Mouse (Mus musculus) adrenal gland (tissue): ENCODE data around the gene Slc18a3.

Experiments used
- intact Hi-C: fragments of 180-260 bp; cut with DNase I; formaldehyde crosslinking; loops from one replicate; pipeline ENCODE4 v1.15.1; 2025
- long read RNA-seq, 2 experiments: library from polyadenylated mRNA; unstranded; transcript quantifications; one replicate each; pipeline ENCODE4 v2.0.0; 2020; ENCODE audit warnings: borderline replicate concordance in 1 of 2; ENCODE audit not compliant: insufficient replicate concordance in 1 of 2

Slc18a3 gene
- long read RNA-seq, experiment 1, result 0 reads
- long read RNA-seq, experiment 2, result 0 reads

DNA sequence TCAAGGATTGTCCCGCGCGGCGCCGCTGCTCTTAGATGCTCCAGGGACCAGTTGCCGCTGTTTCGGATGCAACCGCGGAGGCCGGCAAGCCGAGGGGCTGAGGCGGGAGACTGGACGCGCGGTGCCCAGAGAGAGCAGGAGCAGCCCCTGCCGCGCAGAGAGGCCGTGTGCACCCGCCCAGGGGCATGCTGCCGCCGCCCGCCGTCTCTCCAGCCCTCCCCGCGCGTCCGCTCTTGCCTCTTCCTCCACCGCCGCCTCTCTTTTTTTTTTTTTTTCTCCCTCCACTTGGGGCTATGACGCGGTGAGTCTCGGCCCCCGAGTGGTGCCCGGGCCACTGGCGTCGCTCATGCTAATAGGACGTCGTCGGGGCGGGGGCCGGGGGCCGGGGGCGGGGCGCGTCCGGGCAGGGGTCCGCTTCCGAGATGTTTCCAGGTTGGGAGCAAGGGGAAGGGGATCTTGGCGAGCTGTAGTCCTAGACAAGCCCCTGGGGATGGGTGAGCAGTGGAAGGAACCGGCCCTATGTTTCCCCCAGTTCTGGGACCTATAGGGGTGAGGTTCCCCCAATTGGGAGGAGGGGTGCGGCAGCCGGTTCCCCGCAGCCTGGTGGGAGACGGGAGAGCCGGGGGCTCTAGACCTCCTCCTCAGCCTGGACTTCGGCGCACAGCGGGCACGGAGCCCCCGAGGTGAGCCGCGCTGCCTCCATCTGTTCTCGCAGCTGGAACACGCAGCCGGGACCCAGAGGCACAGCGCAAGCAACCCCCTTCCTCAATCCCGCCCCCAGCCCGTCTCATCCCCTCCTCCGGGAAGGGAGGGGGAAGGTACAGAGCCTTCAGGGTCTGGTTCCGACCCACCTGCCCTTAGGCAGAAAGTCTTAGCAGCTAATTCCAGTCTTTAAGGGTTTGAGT lies at the start of gene Slc18a3:
Gene Slc18a3 (minus strand): TSS at position 250 of the 905 bp plus-strand sequence.
- intact Hi-C loops, result no loop called here

DNA sequence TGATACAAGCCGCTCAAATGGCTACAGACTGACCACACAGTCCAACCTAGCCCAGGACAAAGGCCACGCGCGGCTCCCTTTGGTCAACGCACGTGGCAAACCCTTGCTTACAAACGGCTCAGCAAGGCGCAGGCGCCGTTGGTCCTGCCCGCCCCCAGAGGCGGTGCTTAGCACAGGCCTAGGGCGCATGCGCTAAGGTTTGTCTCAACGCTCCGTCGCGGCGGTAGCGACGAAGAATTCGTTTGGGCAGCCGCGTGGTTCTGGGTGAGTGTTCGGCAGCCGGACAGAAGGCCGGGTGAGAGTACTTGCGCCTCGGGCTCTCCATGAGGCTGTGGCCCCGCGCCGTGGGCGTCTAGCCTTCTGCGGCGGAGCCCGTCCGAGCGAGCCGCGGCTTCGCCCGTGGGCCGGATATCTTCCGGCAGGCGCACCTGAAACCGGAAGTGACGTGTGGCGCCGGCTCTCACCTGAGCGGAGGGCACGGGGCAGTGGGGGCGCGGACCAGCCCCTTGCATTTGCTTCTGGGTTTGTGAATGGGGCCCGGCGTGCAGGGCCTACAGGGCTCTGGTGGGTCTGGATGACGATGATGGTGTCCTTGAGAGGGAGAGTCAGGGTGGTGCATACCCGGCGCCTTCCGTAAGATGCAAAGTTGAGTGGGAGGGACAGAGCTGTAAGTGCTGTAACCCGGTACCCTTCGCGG lies 48.8 kb upstream of the Slc18a3 start, which contains the start of gene Ercc6:
Gene Ercc6 (plus strand): TSS at position 186 of the 697 bp plus-strand sequence.
- intact Hi-C loops, result no loop called here

DNA sequence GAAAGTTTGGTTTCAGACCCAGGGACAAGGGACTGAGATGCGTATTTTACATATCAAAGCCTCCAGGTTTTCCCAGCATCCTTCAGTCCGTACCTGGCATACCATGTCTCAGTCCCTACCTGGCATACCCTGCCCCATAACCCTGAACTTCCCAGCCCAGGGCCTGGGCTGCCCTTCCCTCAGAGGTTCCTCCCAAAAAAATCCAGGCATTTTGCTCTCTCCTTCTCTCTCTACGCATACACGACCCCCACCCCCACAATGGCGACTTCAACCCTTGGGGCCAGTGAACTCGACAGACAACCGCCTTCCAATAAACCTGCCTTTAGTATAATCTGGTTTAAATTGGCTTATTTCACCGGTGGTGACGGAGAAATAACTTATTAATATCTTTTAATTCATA lies 48.3 kb upstream of the Slc18a3 start:
- intact Hi-C loops, result no loop called here

DNA sequence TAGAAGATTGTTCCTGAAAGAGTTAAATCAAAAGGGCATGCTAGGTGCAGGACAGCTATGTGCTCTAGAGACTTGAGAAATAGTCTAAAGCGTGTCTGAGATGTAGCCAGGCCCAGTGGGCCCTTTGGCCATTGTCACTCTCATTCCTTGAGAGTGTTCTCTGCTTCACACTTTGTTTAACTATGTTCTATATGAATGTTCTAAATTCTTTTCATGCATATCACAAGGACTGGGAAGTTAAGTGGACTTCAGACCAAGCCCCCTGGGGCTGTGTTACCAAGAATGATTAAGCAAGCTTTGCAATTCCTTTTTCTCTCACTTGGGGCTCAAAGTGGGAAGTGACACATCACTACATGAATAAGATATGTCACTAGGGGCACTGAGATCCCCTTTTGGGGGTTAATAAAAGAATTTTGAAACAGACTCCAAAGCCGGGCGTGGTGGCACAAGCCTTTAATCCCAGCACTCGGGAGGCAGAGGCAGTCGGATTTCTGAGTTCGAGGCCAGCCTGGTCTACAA lies 44.9 kb upstream of the Slc18a3 start:
- intact Hi-C loops, result no loop called here

DNA sequence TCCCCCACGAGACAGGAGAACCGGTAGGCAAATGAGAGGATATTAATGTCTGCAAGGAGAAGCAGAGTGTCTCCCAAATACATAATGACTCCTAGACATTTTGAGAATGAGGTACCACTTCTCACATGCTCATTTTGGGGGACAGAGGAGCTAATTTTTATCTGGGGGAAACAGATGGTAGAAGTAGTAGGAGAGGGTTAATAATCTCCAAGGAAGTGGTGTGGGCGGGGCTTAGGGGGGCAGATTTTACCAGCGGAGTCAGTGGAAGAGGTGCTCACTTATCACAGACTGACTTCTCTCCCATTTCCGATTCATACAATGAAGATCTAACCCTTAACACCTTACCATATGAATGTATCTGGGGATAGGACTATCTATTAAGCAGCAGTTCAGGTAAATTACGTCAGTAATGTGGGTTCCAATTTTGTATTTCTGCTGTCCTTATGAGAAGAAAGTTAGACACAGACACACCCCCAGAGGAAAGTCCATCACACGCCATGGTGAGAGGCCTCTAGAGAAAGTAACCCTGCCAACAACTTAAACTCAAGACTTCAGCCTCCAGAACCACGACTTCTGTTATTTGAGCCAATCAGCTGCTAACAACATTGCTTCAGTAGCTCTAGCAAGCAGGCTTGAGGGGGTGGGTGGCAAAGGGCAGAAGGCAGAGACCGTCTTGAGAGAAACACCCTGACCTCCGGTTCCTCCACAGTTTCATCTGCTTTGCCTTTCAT lies 43.6 kb upstream of the Slc18a3 start:
- intact Hi-C loops, result no loop called here

DNA sequence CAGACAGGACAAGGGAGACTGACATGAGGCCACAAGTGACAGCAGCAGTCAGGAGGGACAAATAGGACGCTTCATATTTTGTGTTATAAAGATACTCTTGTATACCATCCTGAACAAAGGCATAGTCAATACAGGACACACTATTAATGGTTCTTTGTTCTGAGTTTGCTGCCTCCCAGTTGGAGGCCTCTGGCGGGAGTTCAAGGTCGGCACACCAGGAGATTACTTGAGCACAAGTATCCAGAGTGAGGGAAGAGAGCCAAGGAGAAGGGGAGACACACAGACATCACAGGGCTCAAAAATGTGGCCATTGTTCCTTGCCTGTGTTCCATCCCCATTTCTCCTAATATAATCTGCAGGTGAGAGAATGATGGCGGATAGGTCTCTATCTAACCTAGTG lies 42.6 kb upstream of the Slc18a3 start:
- intact Hi-C loops, result no loop called here

DNA sequence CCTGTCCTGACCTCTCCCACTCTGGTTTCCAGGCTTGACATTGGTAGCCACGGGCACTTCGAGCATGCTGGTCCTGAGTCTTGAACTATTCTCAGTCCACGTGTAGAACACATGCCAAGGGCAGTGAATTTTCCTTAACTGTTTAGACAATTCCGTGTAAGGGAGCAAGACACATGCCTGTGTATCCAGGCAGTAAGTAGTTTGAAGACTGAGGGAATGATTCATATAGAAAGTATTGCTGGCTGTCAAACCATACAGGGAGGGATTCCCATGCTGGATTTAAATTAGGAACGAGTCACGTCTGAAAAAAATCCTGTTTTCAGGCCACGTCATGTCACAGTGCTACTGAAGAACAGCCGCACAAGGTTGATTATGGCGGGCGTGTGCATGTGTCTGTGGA lies 41.7 kb upstream of the Slc18a3 start:
- intact Hi-C loops, result no loop called here

DNA sequence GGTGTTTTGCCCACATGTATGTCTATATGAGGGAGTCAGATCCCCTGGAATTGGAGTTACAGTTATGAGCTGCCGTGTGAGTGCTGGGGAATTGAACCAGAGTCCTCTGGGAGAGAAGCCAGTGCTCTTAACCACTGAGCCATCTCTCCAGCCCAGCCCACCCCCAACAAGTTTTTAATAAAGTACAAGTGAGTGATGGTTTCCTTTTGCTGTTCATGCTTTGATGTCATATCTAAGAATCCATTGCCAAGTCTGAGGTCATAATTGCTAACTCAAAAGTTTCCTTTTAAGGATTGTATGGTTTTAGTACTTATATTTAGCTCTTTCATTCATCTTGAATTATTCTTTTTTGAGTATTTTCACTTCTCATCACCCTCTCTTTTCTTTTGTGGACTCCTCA lies 39.2 kb upstream of the Slc18a3 start:
- intact Hi-C loops, result no loop called here

DNA sequence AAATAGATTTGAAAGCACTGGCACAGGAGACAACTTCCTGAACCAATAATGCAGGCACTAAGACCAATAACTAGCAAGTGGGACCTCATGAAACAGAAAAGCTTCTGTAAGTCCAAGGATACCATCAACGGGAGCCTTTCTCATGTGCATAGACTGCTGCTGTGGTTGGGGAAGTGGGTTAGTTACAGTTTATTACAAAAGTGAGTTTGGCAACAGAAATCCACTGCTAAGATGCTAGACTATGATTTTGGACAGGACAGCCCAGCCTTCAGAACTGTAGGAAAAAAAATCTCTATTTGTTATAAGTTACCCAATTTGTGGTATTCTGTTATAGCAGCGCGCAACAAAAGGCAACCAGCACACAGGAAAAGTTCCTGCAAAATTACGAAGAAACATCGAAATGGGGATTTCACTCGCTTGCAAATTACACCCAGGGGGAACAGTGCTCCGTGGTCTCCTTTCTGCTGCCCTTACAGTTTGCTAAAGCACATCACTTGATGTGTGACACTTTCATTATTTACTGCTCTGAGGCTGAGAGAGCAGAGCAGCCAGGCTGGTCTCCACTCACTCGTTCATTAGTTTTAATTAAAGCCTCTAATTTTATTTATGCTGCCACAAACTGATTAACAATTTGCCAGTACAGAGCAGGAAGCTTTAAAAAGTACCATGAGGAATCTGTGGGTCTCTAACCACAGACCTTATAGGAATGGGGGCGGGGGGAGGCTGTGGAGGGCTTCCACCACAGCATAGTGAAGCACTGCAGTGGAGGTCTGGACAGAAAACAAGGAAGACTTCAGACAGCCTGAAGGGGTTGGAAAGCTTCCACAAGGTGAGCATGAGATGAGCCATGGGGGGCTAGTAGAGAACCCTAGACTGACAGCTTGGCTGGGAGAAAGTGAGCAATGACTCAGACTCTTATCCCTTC lies 38.4 kb upstream of the Slc18a3 start:
- intact Hi-C loops, result no loop called here

DNA sequence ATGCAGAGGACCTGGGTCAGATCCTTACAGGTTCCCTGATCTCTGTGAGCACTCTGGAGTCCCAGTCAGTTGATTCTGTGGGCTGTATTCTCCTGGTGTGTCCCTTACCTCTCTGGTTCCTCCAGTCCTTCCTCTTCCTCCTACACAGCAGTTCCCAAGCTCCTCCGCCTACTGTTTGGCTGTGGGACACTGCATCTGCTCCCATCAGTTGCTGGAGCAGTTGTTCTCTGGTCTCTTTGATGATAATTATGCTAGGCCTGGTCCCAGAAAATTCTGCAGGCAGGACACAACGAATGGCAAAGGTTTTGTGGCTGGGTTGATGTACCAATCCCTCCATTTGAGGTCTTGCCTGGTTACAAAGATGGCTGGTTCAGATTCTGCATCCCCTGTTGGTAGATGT lies 36.7 kb upstream of the Slc18a3 start:
- intact Hi-C loops, result no loop called here

DNA sequence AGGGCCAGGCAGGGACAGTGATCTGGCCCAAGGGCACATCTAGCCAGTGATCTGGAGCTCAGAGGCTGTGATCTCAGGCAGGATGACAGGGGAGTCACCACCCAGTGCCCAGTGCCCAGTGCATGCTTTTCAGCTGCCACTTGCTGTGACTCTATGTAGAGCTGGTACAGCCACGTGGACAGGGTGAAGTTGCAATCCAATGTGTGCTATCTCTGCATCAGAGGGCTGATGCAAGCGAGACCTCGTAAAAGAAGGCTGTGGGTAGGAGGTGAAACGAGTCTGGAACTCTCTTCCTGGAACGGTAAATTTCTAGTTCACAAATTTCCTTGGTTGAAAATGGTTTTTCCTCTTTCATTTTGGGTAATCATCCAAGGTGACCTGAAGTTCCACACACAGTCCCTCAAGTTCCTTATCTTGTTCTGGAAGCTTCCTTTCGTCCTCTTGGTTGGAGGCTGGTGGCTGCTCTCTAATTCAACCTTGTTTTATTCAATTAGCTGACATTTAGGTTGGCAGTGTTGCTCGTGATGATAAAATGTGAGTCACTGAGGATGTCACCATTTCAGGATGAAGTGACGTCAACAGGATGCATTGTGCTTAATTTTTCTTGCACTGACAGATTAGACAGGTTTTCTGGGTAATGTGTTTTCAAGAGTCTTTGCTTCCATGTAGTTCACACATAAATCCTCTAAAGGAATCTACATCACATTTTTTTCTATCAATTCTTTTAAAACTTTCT lies 31.6 kb upstream of the Slc18a3 start:
- intact Hi-C loops, result no loop called here

DNA sequence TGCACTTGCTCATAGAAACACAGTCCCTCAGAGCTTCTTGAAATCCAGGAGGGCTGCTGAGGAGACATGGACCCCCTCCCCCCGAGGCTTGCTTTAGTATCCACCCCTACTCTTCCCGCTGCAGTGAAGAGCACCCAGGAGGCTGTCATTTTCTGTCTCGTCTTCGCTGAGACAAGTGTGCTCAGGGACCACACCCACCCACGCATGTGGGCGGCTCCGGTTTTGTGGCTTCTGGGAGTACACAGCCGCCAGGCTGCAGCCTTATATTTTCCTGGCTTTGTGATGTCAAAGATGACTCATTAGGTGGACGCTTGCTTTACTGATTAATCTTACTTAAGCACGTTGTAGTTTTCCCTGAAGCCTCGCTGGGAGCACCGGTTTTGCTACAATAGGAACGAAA lies 27.9 kb upstream of the Slc18a3 start:
- intact Hi-C loops, result no loop called here

DNA sequence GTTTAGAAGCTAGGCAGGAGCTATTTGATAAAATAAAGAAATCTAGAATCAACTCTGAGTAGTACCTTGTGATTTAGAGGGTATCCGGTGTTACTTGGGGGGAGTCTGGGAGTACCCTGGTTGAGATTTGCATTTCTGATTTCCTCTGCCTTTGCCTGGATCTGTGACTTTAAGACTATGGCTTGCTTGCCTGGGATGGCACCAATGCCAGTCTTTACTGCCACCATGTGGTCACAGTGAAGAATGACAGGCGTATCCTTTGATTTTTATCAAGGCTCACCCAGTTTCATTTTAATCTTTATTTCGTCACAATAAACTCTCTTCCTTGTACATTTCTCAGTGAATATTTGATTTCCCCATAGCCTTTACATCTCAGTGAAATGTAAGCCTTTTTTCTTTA lies 17.4 kb upstream of the Slc18a3 start:
- intact Hi-C loops, result no loop called here

DNA sequence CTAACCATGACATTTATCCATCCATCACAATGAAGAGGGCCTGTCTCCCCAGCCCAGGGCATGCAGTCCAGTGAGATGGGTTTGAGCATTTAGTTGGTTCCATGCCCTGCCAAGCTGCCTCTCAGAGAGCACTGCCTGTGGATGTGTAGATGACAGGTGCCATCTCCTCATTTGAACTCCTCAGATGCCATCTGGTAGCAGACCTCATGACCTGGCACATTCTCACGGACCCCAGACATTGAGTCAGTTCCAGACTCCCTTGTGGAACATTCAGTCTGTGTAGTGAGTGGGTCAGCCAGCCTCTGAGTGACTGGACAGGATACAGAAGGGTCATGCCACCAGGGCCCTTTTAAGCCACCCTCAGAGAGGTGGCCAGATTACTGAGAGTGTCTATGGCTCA lies 12.9 kb upstream of the Slc18a3 start:
- intact Hi-C loops, result no loop called here

DNA sequence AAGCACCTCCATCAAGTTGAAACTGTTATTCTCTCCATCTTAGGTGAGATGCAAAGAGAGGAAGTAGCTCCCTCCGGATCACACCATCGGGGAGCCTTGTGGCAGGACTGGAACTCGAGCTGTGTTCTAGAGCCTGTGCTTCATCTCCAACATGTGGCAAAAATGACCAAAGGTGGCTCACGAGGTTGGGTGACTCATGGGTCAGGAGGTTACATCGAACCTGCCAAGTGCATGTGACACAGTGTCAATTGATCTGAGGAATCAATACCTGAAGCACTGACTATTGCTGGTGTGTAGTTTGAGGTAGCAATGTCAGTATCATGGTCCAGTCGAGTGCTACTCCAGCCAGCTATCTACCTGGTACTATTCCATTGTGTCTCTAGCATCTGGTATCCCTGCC lies 11.9 kb upstream of the Slc18a3 start:
- intact Hi-C loops, result no loop called here

DNA sequence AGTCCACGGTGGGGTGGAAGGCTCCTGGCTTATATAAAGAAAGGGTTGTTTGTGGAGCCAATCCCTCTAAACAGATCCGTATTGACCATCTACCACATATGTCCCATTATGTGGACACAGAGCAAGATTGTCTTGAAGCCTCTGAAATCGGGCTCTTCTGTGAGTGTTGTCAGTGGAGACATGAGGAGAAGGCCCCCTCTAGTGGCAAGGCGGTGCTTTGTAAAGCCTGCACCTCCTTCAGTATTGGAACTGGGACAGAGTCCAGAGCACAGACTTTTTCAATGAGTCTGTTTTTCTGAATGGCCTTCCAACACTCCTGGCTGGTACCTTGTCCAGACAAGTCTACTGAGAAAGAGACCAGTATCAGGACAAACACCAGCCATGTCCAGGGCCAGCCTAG lies 8.3 kb upstream of the Slc18a3 start:
- intact Hi-C loops, result loop anchor here (5.0 kb wide), 2 partner anchors 161 to 241 kb away; no protein-coding TSS in a partner anchor

DNA sequence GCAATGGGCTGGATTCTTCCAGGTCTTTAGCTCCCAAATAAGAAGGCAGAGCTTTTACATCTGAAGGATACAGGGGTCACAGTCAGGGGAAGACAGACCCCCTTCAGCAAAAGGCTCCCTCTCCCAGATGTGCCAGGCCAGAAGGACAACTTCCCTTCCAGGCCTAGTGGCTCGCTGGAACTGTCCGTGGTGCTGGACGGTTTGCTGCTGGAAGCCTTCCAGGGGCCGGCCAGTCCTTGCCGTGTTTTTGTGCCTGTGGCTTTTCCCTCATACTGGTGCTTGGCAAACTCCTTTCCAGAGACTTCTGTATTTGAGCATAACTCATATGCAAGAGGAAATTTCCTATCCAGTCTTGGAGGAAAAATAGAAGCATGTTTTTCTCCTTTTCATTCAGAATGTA lies 3.0 kb upstream of the Slc18a3 start:
- intact Hi-C loops, result no loop called here

DNA sequence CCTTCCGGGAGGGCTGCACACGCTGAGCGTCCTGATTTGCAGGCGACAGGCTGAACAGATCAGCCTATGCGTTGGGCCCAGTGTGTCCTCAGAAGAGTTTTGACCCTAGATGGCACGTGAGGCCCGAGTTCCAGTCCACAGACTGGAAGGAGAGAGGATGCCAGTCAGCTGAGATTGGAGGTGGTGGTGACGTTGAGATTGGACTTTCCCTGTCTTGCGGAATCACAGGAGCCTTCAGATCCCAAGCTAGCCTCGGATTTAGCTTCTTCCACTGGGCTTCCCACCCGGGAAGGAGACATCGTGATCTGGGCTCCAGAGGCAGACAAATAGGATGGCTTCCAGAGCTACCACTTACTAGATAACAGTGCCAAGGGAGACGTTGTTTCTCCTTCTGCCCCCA lies 1.2 kb upstream of the Slc18a3 start, which contains the start of gene Chat:
Gene Chat (minus strand): TSS at position 101 of the 400 bp plus-strand sequence.
- intact Hi-C loops, result no loop called here

DNA sequence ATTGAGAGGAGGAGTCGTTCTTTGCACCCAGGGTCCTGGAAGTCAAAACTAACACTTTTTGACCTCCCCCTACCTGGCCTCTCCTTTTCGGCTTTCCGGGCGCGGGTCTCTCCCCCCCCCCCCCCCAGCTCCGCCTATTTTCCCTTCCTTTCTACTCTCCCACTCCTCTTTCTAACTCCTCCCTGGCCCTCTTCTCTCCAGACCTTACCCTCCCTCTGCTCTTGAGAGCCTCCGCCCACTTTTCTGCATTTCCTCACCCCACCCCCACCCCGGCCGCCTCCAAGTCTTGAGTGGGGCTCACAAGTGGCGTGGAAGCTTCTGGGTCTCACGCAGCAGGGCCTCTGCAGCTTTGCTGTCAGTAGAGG lies 838 bp upstream of the Slc18a3 start:
- intact Hi-C loops, result no loop called here
